15 mouse cellular contexts compared by ENCODE assay signal in the genomic region with DNA sequence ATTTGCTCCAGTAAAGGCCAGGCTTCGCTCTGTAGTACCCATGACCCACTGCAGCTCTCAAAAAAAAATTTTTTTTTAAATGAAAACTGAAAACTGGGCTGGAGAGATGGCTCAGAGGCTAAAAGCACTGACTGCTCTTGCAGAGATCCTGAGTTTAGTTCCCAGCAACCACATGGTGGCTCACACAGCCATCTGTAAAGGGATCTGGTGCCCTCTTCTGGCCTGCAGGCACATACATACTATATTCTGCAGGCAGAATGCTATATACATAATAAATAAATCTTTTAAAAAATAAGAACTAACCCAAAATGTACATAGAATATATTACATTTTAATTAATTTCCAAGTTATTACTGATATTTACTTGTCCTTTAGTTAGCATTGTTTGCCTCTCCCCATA.
DNase-seq lines count a peak whose midpoint lies in the region; ATAC-seq and TF ChIP-seq lines count a peak whose summit lies in the region.
"Had no signal": no experiment of that assay in that cellular context is flagged by ENCODE, and none has a peak within 500 bp of the region (broad histone marks: within the 10 kb centered on the region; RNA-seq: fewer than 3 reads in every experiment).

No protein-coding gene starts in this region.

- in situ Hi-C loops in Patski (cut with MboI; ENCODE audit: low pct_unique_long_range_greater_than_20kb): no loop called here

- DNase-seq in gastrocnemius, adult 2 months: no peak
- no peak for DNase-seq in gastrocnemius, postnatal 14 days
- no peak for DNase-seq in layer of hippocampus, adult 2 months (ENCODE audit: low spot score in 2 of 2)
- no peak for DNase-seq in layer of hippocampus, adult 9-10 months (ENCODE audit: low spot score)
- DNase-seq in 416B (ENCODE audit: low read depth) (peak; percentile 26), Patski (ENCODE audit: low read depth, low spot score) (no peak)
- DNase-seq in thymus, postnatal 25 days: no peak
- DNase-seq: adrenal gland, postnatal 10 days; gastrocnemius, postnatal 36 days; layer of hippocampus, postnatal 36 days had no signal

- no peaks in the 10 kb centered on the region for H3K27me3 ChIP-seq in Patski
- H3K27me3 ChIP-seq: limb, embryonic 12.5 days; midbrain, embryonic 12.5 days had no signal

- POLR2A ChIA-PET in Patski (lab: Charles Lee): no interaction called here

- no peak overlapping the region for H3K27ac ChIP-seq in gastrocnemius, adult 2 months
- no peak overlapping the region for H3K27ac ChIP-seq in layer of hippocampus, adult 2 months
- H3K27ac ChIP-seq: limb, embryonic 12.5 days; midbrain, embryonic 12.5 days had no signal

- peak; percentile 24; the same call in 1 of the 2 replicates for TF ChIP-seq CTCF in gastrocnemius, adult 2 months (IDR thresholded peaks at IDR 0.05)
- TF ChIP-seq CTCF in layer of hippocampus, adult 2 months (conservative IDR thresholded peaks at IDR 0.05): peak; percentile 61
- TF ChIP-seq CTCF in Patski (IDR thresholded peaks at IDR 0.05): peak; percentile 41

- ATAC-seq in Patski: no peak
- ATAC-seq in granulocyte monocyte progenitor cell, adult 5-6 weeks (replicated peaks; ENCODE audit: poor library complexity, severe bottlenecking): no peak; the same call in 1 of the 2 replicates
- ATAC-seq: forebrain, embryonic 16.5 days; hindbrain, embryonic 16.5 days had no signal

- intact Hi-C loops in gastrocnemius, adult 2 months (cut with DNase I): no loop called here
- intact Hi-C loops in gastrocnemius, postnatal 14 days (cut with DNase I; ENCODE audit: low total_unique reads): no loop called here

- CTCF ChIA-PET in Patski (lab: Charles Lee): interaction anchor here (1.3 kb wide), 1 partner anchor 20 kb away, joined by 3 read pairs; no protein-coding TSS in a partner anchor

- no peak overlapping the region for H3K4me3 ChIP-seq in gastrocnemius, adult 2 months
- H3K4me3 ChIP-seq in layer of hippocampus, adult 2 months: no peak overlapping the region
- H3K4me3 ChIP-seq: limb, embryonic 12.5 days; midbrain, embryonic 12.5 days had no signal
